Mouse (Mus musculus): ENCODE results near the gene Nyap1. TPM values are rescaled to one million over a fixed set of nuclear protein-coding genes. Genes with fewer than 3 reads are reported as not detected.

Nyap1 gene
- polyA plus RNA-seq, 1 experiment from 2014 or later = 1.9 TPM

DNA sequence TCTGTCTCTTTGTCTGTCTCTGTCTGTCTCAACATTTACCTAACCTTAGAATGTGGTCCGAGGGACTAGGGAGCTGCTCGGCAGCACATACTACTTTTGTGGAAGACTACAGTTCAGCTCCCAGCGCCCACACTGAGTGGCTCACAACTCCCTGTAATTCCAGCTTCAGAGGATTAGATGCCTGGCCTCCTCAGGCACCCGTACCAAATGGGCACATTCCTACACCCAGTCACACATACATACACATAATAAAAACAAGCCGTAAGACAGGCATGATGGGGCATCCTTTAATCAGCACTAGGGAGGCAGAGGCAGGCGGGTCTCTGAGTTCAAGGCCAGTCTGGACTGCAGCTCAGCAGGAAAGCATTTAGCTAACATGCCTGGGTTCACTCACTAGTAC lies 1.4 kb upstream of the Nyap1 start:
- Histone ChIP-seq H3K4me1 (replicated peaks; ENCODE audit: control insufficient read depth, insufficient read depth, low read length) (peaks cover 13% of the 10 kb centered on the region), H3K9ac (ENCODE audit: low read length) (no peak overlapping the region), H3K4me2 (ENCODE audit: low read length) (no peak overlapping the region), H3K4me3 (ENCODE audit: low read depth, low read length) (no peak overlapping the region), H3K36me3 (ENCODE audit: control insufficient read depth, insufficient read depth, low read length) (no peaks in the 10 kb centered on the region), H3K9me3 (ENCODE audit: control insufficient read depth, low read length) (no peaks in the 10 kb centered on the region), H3K27me3 (replicated peaks; ENCODE audit: control insufficient read depth, insufficient read depth, low read length) (no peaks in the 10 kb centered on the region), H3K27ac (ENCODE audit: low read depth) (no peak overlapping the region)
- no peak for ATAC-seq (replicated peaks; ENCODE audit: low FRiP score, low TSS enrichment, low read depth)
- WGBS = 91% methylated on average over 6 of the region's 6 CpGs
- DNase-seq (ENCODE audit: low spot score) = no peak

DNA sequence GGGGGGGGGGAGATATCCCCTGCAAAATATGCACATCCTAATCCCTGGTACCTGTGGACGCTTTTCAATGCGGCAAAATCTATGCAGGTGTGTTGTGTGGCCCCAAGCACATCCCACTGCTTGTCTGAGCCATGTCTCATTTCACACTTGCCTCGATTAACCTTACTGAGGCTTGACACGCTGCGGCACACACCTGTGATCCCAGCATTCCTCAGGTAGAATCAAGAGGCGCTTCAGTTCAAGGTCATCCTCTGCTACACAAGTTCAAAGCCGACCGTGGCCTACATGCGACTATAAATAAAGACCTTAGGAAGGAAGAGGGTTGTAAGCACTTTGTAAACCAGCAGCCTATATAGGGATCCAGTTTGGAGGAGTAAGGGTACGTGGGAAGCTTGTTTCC lies 641 bp upstream of the Nyap1 start:
- WGBS = 55% methylated on average over 10 of the region's 10 CpGs
- no peak overlapping the region for H3K27ac ChIP-seq (ENCODE audit: low read depth)

DNA sequence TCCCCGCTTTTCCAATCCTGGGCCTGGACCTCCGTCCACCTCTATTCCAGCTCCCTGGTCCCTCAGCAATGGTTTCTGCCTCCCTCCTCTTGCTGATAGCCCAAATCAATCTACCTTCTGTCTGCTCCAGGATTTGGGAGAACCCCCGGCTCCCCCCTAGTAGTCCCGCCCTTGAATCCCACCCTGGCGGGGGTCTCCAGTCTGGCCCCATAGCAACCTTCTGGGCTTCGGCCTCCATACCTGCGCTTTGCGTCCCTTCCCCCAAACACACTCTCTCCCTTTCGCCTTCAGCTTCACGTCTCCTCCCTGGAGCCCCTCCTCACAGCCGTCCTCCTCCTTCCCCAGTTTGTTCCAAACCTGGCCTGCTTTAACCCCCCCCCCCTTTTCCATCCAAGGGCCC lies 901 bp downstream of the Nyap1 start:
- Histone ChIP-seq H3K4me2 (ENCODE audit: low read length) (peak overlapping the region; percentile 94), H3K4me1 (replicated peaks; ENCODE audit: control insufficient read depth, insufficient read depth, low read length) (peaks cover 9% of the 10 kb centered on the region), H3K9me3 (ENCODE audit: control insufficient read depth, low read length) (no peaks in the 10 kb centered on the region), H3K36me3 (ENCODE audit: control insufficient read depth, insufficient read depth, low read length) (peaks cover 6% of the 10 kb centered on the region; the same call in 1 of the 2 replicates), H3K4me3 (ENCODE audit: low read depth, low read length) (peak overlapping the region; percentile 66), H3K27ac (ENCODE audit: low read depth) (no peak overlapping the region), H3K27me3 (replicated peaks; ENCODE audit: control insufficient read depth, insufficient read depth, low read length) (no peaks in the 10 kb centered on the region), H3K9ac (ENCODE audit: low read length) (peak overlapping the region; percentile 56)
- 6% methylated on average over 11 of the region's 11 CpGs for WGBS
- peak; percentile 66 for DNase-seq (ENCODE audit: low spot score)
- peak; percentile 14; the same call in 1 of the 2 replicates for ATAC-seq (replicated peaks; ENCODE audit: low FRiP score, low TSS enrichment, low read depth)

More for the DNA sequence above, 641 bp upstream of the Nyap1 start:
- no peaks in the 10 kb centered on the region for H3K9me3 ChIP-seq (ENCODE audit: control insufficient read depth, low read length)
- 0 out of 2 replicates have a peak overlapping the region, but pooled peaks have one; percentile 66 for H3K4me3 ChIP-seq (ENCODE audit: low read depth, low read length)
- peaks cover 9% of the 10 kb centered on the region for H3K4me1 ChIP-seq (replicated peaks; ENCODE audit: control insufficient read depth, insufficient read depth, low read length)
- no peaks in the 10 kb centered on the region for H3K27me3 ChIP-seq (replicated peaks; ENCODE audit: control insufficient read depth, insufficient read depth, low read length)
- no peak for ATAC-seq (replicated peaks; ENCODE audit: low FRiP score, low TSS enrichment, low read depth)
- no peaks in the 10 kb centered on the region for H3K36me3 ChIP-seq (ENCODE audit: control insufficient read depth, insufficient read depth, low read length)
- no peak overlapping the region for H3K9ac ChIP-seq (ENCODE audit: low read length)
- H3K4me2 ChIP-seq (ENCODE audit: low read length) = peak overlapping the region; percentile 94
- DNase-seq (ENCODE audit: low spot score) = no peak

DNA sequence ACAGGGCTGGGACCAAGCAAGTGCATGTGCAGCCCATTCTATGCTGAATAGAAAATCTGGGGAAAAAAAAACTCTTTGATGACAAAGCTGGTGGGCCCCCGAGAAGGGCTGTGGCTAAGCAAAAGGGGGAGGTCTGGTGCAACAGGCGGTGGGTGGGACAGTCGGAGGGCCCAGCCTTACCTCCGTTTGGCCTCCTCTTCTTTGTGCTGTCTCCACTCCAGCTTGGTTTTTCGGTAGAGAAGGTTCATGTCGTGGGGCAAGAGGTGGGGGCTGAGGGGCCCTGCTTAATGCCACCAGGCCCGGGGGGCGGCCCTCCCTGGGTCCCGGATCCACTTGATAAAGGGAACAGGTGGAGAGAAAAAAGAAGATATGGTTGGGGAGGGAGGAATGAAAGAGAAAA lies 1.9 kb downstream of the Nyap1 start:
- Histone ChIP-seq H3K36me3 (ENCODE audit: control insufficient read depth, insufficient read depth, low read length) (peaks cover 14% of the 10 kb centered on the region; the same call in 1 of the 2 replicates), H3K9ac (ENCODE audit: low read length) (no peak overlapping the region), H3K9me3 (ENCODE audit: control insufficient read depth, low read length) (no peaks in the 10 kb centered on the region), H3K4me3 (ENCODE audit: low read depth, low read length) (no peak overlapping the region), H3K27me3 (replicated peaks; ENCODE audit: control insufficient read depth, insufficient read depth, low read length) (no peaks in the 10 kb centered on the region), H3K27ac (ENCODE audit: low read depth) (no peak overlapping the region), H3K4me2 (ENCODE audit: low read length) (peak overlapping the region; percentile 94), H3K4me1 (replicated peaks; ENCODE audit: control insufficient read depth, insufficient read depth, low read length) (peaks cover 16% of the 10 kb centered on the region)
- WGBS = 61% methylated on average over 9 of the region's 9 CpGs
- ATAC-seq (replicated peaks; ENCODE audit: low FRiP score, low TSS enrichment, low read depth) (no peak), DNase-seq (ENCODE audit: low spot score) (no peak)

DNA sequence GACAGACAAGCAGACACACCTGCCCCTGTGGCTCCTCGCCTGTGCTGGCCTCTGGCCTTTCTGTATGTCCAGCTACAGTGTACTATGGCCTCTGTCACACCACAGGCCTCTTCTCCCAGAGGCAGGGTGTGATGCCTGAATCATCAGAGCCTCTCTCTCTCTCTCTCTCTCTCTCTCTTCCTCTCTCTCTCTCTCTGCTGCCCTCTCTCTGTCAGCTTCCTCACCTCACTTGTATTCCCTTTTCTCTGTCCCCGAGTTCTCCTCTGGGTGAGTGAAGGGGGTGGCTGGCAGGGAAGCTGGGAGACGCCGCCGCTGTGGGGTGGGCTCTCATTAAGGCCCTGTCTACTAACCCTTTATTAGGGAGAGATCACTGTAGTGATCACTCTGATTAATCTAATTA lies 2.9 kb downstream of the Nyap1 start:
- Histone ChIP-seq H3K36me3 (ENCODE audit: control insufficient read depth, insufficient read depth, low read length) (peaks cover 16% of the 10 kb centered on the region; the same call in 1 of the 2 replicates), H3K9me3 (ENCODE audit: control insufficient read depth, low read length) (no peaks in the 10 kb centered on the region), H3K9ac (ENCODE audit: low read length) (no peak overlapping the region), H3K4me2 (ENCODE audit: low read length) (no peak overlapping the region), H3K4me3 (ENCODE audit: low read depth, low read length) (no peak overlapping the region), H3K27me3 (replicated peaks; ENCODE audit: control insufficient read depth, insufficient read depth, low read length) (no peaks in the 10 kb centered on the region), H3K27ac (ENCODE audit: low read depth) (no peak overlapping the region), H3K4me1 (replicated peaks; ENCODE audit: control insufficient read depth, insufficient read depth, low read length) (peaks cover 20% of the 10 kb centered on the region)
- ATAC-seq (replicated peaks; ENCODE audit: low FRiP score, low TSS enrichment, low read depth) (no peak), DNase-seq (ENCODE audit: low spot score) (no peak)
- 51% methylated on average over 5 of the region's 5 CpGs for WGBS

DNA sequence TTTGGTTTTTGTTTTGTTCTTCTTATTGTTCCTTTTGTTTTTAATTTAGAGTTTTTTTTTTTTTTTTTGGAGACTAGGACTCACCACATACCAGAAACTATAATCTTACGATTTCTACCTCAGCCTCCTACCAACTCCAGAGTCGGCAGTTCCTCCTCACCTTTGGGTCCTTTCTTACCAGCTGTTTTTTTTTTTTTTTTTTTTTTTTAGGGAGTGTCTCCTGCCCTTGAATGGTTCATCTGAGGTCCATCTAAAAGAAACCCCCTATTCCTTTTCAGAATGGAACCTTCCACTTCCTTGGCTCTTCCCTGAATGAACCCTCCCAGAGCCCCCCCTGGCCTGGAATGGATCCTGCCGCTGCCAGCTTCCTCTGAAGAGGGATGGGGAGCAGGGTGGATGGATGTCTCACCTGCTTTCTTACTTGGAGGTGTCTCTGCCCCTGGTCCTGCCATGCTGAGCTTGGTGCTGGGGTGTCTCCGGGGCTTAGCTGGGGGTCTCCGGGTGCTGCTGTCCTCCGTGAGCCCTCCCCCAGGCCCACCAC lies 3.9 kb downstream of the Nyap1 start:
- Histone ChIP-seq H3K9ac (ENCODE audit: low read length) (no peak overlapping the region), H3K4me3 (ENCODE audit: low read depth, low read length) (no peak overlapping the region), H3K9me3 (ENCODE audit: control insufficient read depth, low read length) (no peaks in the 10 kb centered on the region), H3K4me1 (replicated peaks; ENCODE audit: control insufficient read depth, insufficient read depth, low read length) (peaks cover 20% of the 10 kb centered on the region), H3K4me2 (ENCODE audit: low read length) (no peak overlapping the region), H3K36me3 (ENCODE audit: control insufficient read depth, insufficient read depth, low read length) (peaks cover 24% of the 10 kb centered on the region; the same call in 1 of the 2 replicates), H3K27ac (ENCODE audit: low read depth) (no peak overlapping the region), H3K27me3 (replicated peaks; ENCODE audit: control insufficient read depth, insufficient read depth, low read length) (no peaks in the 10 kb centered on the region)
- no peak for DNase-seq (ENCODE audit: low spot score)
- WGBS = 78% methylated on average over 6 of the region's 6 CpGs
- ATAC-seq (replicated peaks; ENCODE audit: low FRiP score, low TSS enrichment, low read depth) = no peak

DNA sequence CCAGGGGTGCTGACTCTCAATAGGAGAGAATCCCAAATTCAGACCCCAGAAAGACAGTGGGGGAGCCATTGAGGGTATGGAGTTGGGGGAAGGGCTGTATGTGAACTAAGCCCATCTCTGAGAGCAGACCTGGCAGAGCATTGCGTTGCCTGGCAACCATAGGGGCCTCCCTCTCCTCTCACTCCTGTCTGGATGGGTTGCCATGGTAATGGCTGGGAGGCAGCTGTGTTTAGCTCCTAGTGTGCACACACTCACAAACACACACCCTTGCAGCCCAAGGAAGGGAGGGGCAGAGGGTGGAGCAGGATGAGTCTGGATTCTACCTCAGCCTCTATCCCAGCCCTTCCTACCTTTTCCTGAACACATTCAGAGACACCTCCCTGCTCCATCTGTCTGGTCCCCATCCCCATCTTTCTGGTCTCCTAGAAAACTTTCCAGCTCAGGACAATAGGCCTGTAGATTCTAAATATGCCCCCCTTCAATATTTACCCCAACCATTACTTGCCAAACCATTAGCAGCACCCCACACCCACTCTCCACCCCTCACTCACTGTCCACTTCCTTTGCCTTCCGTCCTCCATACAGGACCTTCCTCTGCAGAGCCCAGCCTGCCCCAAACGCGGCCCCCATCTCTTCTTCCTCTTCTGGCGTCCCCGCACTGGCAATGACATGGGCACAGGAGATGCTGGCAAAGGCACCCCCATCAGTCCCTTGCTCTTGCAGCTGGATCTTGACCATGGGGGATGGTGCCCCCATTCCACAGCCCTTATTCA lies 6.9 kb downstream of the Nyap1 start:
- H3K9ac ChIP-seq (ENCODE audit: low read length) = no peak overlapping the region
- peaks cover 28% of the 10 kb centered on the region; the same call in 1 of the 2 replicates for H3K36me3 ChIP-seq (ENCODE audit: control insufficient read depth, insufficient read depth, low read length)
- no peak overlapping the region for H3K27ac ChIP-seq (ENCODE audit: low read depth)
- no peak for DNase-seq (ENCODE audit: low spot score)
- 49% methylated on average over 6 of the region's 6 CpGs for WGBS
- H3K27me3 ChIP-seq (replicated peaks; ENCODE audit: control insufficient read depth, insufficient read depth, low read length) = no peaks in the 10 kb centered on the region
- ATAC-seq (replicated peaks; ENCODE audit: low FRiP score, low TSS enrichment, low read depth) = peak; percentile 79
- H3K4me3 ChIP-seq (ENCODE audit: low read depth, low read length) = no peak overlapping the region
- no peaks in the 10 kb centered on the region for H3K9me3 ChIP-seq (ENCODE audit: control insufficient read depth, low read length)
- no peak overlapping the region; the same call in 1 of the 2 replicates for H3K4me2 ChIP-seq (ENCODE audit: low read length)
- peaks cover 11% of the 10 kb centered on the region for H3K4me1 ChIP-seq (replicated peaks; ENCODE audit: control insufficient read depth, insufficient read depth, low read length)

DNA sequence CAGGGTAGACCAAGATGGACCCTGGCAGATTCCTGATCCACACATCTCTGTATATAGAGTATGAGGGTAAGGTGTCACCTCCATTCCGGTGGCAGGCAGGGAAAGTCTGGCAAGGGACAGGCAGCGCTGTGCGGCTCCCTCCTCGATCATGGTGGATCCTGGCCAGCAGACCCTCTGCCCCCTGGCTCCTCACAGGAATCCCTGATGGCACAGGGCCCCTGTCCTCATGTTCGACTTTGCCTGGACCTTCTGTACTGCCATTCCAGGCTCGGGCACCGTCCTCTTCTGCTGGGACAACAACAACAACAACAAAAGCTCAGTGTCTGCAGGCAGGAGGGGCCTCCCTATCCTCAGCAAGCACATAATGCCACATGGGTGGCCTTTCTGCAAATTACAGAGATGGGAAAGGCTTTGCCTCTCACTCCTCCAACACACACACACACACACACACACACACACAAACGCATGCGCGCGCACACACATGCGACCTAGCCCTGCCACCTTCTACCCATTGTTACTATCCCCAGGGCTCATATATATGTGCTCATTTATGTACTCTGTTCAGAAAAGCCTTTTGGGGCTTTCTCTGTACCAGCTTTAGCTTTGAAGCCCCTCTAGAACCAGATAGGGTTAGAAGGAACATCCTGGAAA lies 7.6 kb downstream of the Nyap1 start:
- Histone ChIP-seq H3K4me1 (replicated peaks; ENCODE audit: control insufficient read depth, insufficient read depth, low read length) (peaks cover 11% of the 10 kb centered on the region; the same call in 1 of the 2 replicates), H3K4me3 (ENCODE audit: low read depth, low read length) (no peak overlapping the region), H3K9ac (ENCODE audit: low read length) (no peak overlapping the region), H3K27me3 (replicated peaks; ENCODE audit: control insufficient read depth, insufficient read depth, low read length) (no peaks in the 10 kb centered on the region), H3K9me3 (ENCODE audit: control insufficient read depth, low read length) (no peaks in the 10 kb centered on the region), H3K4me2 (ENCODE audit: low read length) (no peak overlapping the region), H3K27ac (ENCODE audit: low read depth) (no peak overlapping the region), H3K36me3 (ENCODE audit: control insufficient read depth, insufficient read depth, low read length) (peaks cover 28% of the 10 kb centered on the region; the same call in 1 of the 2 replicates)
- DNase-seq (ENCODE audit: low spot score) = no peak
- no peak for ATAC-seq (replicated peaks; ENCODE audit: low FRiP score, low TSS enrichment, low read depth)
- 83% methylated on average over 12 of the region's 12 CpGs for WGBS

Measured in intestine, embryonic 14.5 days (tissue).